Mouse (Mus musculus) liver, adult (tissue): ENCODE data around the gene Rin3.

Source experiments
- GATA4 ChIP-seq: IDR thresholded peaks from 2 replicates; pipeline ENCODE4 v1.6.1; 2014; ENCODE audit warnings: mild to moderate bottlenecking, low read length; ENCODE audit not compliant: insufficient replicate concordance

Gene Rin3

DNA sequence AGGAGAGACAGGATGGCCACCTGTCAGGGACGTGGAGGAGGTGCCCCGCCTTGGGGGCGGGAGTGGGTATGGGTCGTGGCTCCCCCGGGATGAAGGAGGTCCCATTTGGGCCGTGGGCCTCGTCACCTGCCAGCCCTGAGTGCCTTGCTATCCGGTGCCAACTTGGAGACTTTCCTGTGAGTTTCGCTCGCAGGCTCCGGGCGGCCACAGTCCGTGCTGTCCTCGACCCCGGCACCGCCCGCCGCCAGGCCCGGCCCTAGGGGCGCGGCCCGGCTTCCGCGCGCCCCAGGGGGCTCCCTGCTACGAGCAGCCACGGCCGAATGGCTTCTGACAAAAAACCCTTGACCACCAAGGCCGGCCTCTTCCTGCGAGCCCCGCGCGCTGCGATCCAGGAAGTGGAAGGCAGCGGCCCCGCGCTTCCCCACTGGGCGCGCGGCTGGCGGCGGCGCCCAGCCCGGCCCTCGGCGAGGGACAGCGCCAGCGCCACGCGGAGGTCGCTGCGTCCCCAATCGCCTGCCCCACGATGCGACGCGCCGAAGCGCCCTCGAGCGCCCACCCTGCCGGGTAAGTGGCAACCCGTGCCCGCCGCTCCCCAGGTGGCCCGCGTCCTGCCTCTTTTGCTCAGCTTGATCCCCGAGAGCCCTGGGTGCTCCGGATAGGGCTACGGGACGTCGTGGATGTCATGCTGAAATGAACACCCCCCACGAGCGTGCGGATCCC, at the start of gene Rin3:
Gene Rin3, plus strand, starts transcription at position 286 of the 720 bp plus-strand sequence.
- TF ChIP-seq GATA4, result peak; percentile 3; the same call in 1 of the 2 replicates

DNA sequence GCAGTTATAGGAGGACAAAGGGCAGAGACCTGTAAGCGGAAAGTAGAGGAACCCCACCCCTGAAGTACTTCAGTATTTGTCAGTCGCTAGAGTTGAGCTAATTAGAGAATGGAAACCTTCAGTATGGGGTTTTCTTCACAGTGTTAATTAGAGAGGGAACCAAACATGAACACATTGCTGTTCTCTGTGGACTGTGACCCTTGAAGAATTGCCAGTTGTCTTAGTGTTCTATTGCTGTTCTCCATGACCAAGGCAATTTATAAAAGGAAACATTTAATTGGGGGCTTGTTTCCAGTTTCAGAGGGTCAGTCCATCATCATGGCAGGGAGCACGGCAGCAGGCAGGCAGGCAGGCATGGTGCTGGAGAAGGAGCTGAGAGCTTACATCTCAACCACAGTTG, 47.3 kb upstream of the Rin3 start:
- TF ChIP-seq GATA4, result no peak

DNA sequence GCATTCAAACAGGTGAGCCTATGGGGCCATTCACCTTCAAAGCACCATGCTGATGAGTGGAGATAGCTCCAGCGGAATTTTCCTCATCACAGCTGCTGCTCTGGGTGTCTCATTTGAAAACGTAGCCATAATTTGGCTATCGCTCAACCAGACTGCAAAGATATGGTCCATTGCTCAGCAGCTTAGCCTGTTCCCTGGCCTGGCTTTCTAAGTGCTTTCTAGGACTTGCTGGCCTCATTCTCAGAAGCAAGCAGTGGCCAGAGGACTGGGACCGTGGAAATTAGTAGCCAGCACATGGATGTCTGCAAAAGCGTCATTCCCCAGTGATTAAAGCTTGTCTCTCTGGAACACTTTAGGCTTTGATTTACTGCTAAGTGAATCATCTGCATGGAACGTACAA, 46.5 kb upstream of the Rin3 start:
- no peak for TF ChIP-seq GATA4

DNA sequence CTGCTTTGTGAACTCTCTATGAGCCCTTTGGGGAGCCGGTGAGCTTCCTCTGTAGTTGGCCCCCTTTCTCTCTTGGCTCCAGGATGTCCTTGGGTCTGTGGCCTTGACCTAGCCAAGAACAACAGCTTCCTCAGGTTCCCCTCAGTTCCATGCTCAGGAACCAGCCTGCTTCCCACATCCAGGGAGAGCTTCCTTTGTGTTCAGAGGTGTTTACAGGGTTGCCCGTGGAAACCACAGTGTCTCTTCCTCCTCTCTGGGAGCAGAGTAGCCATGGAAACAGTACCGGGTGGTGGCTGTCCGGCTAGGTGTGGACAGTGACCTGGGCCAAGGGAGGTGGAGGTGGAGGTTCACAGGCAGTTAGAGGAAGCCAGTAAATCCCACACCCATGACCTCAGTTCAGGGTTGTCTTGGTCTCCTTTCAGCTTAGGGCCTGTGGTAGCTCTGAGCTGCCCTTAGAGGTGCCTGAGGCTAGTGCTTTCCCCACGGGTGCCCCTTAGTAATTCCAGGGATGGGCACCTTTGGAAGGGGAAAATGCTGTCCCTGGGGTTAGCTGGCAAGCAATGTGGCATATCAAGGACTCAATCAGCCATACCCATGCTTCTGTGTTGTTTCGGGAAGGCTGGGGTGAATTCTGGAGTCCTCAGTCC, 40.6 kb upstream of the Rin3 start:
- no peak for TF ChIP-seq GATA4

DNA sequence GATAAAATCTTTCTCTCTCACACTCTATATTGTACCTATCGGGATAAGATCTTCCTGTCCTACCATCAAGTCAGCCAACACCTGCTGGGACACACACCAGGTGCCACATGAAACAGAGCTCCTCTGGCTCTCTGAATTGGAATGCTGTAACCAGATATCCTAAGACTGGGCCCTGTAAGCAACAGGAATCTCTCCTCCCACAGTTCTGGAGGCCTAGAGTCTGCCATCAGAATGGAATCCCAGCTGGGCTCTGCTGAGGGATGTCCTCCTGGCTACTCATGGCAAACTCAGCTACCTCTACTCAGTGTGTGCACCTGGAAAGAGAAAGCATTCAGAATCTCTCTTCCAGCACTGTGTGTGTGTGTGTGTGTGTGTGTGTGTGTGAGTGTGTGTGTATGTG, 38.9 kb upstream of the Rin3 start:
- no peak for TF ChIP-seq GATA4

DNA sequence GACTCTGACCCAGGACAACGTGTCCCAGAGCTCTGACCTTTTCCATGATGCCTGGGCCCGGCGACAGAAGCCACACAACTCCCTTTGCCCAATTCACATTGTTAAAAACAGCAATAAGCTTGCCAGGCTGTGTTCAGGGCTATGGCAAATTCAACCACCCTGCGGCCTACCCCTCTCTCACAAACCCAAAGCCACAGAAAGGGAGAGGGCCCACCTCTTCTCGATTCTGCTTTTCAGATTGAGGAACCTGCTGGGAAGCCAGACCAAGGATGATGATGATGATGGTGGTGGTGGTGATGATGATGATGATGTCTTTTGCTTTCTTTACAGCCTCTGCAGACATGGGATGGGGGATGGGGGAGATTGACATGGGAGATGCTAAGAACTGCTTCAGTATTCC, 36.6 kb upstream of the Rin3 start:
- TF ChIP-seq GATA4, result no peak

DNA sequence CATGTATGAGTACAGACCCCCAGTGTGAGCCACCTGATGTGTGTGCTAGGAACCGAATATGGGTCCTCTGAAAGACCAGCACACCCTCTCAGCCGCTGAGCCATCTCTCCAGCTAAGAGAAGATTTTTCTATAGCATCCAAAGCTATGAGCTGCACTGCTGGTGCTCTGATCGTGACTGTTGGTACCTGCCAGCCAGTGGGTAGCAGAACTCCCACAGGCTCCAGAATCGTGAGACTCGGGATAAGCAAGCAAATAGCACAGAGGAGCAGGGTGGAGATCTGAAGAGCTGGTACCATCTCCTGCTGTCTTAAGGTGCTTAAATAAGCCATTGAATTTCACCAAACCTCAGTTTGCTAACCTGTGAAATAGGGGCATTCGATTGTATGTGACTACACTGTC, 34.7 kb upstream of the Rin3 start:
- TF ChIP-seq GATA4, result no peak

DNA sequence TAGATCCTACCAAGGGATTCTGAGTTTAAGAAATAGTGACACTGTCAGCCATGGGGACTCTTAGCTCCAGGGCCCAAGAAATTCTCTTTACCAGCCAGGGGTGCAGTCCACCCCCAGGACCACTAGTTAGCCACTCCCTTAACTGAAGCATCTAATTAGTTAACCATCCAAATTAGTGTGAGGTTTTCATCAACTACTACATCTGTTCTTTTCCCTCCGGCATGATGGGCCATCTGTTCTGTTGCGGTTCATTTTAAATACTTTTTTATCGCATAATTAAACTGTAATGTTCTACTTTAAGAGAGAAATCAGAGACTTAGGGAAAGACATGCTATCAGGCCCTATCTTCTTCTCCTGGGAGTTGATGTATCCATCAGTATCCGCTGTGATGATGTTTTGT, 32.5 kb upstream of the Rin3 start:
- TF ChIP-seq GATA4, result no peak

DNA sequence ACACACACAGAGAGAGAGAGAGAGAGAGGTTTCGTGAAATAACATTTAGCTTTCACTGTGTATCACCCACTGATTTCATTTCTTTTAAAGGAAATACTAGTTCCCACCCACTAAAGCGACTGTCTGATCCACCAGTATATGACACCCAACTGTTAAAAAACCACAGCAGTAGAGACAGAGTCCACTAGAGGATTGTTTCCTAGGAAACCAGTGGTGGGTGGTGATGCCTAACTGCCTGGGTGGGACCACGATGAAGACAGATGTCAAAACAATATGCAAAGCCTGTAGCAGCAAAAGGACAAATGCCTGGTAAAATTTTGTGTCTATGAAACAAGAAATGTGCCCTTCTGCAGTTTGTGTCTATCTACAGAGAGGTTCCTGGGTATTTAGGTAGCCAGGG, 31.8 kb upstream of the Rin3 start:
- TF ChIP-seq GATA4, result no peak

DNA sequence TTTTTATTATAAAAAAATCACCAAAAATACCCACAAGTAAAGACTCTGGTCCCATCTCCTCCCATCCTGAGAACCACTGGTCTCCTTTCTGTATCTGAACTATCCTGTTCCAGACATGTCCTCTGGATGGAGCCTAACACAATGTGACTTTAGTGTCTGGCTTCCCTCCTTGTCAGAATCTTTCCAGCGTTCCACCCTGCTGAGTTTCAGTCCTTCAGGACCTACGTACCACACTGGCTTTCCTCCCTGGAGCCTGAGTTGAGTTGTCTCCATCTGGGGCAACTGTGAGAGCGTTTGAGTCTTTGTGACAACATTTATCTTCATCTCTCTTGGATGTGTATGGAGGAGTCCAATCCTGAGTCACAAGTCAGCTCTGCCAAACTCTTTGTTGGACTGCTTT, 30.9 kb upstream of the Rin3 start:
- TF ChIP-seq GATA4, result no peak

DNA sequence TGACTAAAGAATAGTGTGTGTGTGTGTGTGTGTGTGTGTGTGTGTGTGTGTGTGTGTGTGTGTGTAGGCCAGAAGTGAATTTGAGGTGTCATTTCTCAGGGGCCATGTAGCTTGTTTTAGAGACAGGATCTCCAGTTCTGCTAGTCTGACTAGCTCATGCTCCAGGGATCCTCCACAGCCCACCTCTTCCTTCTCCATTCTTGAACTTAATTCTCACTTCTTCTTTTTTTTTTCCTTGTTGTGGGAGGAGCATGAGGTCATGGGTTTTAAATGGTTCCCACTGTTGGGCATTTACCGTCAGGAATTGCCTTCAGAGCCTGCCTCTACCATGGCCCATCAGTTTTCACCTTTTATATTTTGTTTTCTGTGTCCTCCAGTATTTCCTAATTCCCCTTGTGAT, 30.3 kb upstream of the Rin3 start:
- no peak for TF ChIP-seq GATA4

DNA sequence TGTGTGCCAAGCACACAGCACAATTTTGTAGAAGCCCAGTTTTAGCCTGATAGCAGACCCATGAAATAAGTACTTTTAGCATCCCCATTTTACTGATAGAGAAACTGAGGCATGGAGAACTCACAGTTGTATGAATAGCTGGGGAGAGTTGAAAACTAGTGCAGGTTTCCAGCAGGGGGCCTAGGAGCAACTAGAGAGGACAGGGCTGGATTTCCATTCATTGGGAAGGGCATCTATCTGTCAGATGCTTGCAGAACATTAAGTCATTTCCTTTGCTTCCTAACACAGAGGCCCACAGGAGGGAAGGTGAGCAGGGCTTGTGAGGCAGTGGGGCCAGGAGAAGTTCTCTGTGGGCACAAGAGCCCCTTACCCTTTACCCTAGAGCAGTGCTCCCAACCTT, 27.8 kb upstream of the Rin3 start:
- TF ChIP-seq GATA4, result no peak

DNA sequence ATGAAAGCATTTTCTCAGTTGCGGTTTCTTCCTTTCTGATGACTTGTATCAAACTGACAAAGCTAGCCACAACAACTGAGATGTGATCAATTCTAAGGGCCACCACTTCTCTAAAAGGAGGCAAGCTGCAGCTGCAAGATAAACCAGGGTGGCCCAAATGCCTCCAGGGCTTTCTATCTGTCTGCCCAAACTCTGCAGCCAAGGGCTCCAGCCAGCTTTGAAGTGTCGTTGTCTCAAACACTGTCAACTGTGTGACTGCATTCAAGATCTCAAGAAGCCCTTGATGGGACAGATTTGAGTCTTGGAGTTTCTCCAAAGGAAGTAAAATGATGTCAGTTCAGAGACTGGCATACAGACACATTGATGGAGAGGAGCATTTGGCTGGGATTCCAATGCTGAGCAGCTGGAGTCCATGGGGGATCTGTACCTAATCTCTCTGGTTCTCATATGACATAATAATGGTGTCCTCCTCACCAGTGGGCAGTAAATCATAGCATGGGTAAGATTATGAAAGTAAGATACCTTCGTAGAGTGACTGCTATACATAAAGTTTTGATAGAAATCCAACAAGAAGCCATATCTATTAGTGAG, 24.2 kb upstream of the Rin3 start:
- TF ChIP-seq GATA4, result no peak

DNA sequence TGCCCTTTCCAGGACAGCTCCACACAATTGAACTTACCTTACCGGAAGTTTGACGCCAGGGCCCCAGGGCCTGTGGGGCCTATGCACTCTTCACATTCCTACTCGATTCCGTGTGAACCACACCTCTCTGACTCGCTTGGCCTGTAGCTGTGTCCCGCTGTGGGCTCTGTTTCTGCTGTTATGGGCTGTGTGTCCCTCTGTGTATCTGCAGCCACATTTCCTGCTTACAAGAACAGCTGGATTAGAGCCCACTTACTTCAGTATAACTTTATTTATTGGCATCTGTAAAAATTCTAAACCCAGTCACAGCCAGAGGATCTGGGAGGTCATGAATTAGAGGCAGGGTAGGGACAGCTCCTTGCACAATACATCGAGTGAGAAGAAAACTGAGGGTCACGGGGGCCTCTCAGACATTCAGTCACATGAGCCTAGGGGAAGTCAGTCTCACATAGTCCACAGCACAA, 20.9 kb upstream of the Rin3 start:
- no peak for TF ChIP-seq GATA4

DNA sequence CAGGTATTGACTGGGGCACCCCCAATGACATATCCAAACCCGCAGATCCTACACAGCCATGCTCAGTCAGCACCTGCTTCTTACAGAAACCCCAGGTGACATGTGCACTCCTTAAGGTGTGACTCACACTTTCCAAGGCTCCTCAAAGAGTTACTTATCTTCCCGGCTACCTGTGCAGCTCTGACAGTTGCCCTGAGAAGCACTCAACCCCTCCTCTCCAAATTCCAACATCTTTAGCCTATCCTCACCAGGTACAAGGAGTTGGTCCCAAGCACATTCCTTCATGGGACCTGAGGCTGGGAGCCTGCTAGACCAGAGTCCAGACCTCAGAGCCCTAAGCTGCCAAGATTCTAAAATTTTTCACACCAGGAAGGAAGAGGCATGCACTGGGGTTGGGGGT, 20.0 kb upstream of the Rin3 start:
- no peak for TF ChIP-seq GATA4

DNA sequence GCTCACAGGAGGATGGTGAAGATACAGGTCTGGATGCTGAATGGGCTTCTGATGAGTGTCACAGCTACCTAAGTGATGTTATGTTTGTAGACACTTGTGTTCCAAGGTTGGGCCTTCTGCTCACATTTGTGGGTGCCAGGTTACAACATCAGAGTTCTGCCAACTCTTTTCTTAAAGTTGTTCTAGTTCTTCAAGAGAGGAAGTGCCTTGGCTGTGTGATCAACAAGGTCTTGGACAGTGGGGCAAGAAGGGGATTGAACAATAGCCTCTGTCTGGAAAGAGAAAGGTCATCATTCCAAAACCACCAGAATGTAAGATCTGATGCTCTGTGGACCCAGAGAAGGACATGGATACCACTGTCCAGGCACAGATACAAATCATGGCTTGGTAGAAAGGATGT, 19.6 kb upstream of the Rin3 start:
- TF ChIP-seq GATA4, result no peak
